Mouse (Mus musculus): Measurements from ENCODE around the gene Lrrc4c.

Lrrc4c gene

DNA sequence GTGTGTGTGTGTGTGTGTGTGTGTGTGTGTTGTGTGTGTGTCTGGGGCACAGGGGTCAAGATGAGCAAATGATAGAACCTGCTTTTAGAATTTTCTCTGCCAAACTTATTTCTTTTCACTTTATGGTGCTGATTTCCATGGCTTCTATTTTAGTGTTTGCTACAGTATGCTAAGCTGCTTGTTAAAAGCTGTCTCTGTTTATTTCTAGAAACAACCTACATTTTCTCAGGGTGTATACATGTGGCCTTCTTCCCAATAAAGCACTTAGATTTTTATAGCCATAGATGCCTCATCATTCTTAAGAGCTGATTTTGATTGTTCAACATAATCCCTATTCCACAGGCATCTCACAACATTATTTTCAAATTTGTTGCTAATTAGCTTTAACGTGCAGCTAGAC is 229.2 kb downstream of the Lrrc4c start:
- no peak for DNase-seq (ENCODE audit: low read depth, low spot score)

DNA sequence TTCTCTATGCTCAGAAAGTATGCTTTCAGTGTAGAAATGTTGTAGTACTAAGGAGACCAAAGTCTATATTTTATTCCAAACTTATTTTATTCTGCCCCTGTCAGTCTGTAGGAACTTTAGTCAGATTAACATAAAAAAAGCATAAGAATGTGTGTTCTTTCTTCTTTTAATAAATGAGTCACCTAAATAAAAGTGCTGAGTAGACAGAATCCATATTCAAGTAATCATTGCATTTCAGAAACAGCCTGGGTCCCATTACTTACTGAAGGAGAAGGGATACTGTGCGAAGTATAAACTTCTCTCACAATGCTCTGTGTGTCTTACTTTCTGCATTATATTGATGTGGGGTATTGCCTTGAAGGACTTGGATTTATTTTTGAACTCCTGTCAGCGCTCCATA is 255.8 kb downstream of the Lrrc4c start:
- no peak for DNase-seq (ENCODE audit: low read depth, low spot score)

DNA sequence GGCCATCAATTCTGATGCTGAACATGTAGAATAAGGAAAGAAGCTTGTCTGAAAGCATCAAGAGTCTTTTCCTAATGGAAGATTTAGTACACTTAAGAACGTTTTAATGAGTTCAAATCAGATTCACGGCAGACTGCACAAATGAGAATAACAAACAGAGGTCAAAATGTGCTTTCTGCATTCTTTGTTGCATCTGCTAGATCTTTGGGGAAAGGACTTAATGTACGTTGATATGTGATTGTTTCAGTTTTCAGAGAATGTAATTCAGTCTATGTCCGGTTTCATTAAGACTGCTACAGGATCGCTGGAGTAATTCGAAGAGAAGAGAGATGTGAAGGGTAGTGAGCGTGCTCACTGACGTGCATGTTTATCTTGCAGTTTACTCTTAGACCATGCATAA is 259.7 kb downstream of the Lrrc4c start:
- no peak for DNase-seq (ENCODE audit: low read depth, low spot score)

DNA sequence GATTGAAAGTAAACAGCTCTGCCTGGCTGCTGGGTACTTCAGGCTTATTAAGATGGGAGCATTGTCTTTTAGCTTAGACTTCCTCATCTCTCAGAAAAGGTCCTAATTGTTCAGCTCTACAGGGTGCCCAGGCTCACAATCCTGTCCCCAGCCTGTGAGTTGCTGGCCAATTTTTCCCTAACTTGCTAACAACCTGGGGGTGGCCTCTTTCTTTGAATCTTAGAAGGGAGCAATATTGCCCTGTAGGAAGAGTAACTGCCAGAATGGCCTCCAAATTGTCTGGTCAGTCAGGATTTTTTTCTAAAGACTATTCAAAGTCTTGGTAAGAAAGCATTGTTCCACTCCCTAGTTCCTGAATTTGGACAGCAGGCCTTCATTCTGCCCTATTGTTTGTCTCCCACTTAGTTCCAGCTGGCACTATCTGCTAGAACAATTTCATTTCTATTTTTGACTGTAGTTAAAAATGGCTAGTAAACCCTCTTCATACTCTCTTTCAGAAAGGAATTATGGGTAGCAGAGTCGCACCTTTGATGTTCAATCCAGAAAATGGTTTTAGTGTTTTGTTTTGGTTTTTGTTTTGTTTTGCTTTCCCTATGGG is 262.3 kb downstream of the Lrrc4c start:
- DNase-seq (ENCODE audit: low read depth, low spot score), result no peak

DNA sequence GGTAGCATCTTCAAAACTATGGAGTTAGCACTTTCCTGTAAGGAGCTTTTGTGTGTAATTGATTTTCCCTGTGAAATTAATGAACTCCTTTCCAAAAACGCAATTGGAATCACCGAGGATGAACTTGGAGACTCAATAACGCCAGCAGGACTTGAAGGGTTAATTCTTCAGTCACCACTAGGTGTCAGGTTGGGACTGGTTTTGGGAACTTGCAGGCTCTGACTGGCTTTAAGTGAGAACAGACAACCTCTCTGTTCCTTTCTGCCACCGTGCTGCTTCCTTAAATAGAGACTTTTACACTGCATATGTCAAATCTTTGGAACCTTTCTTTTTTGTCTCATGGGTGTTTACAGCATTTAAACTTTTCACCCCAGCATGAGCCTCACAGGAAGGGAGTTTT is 267.7 kb downstream of the Lrrc4c start:
- DNase-seq (ENCODE audit: low read depth, low spot score), result no peak

DNA sequence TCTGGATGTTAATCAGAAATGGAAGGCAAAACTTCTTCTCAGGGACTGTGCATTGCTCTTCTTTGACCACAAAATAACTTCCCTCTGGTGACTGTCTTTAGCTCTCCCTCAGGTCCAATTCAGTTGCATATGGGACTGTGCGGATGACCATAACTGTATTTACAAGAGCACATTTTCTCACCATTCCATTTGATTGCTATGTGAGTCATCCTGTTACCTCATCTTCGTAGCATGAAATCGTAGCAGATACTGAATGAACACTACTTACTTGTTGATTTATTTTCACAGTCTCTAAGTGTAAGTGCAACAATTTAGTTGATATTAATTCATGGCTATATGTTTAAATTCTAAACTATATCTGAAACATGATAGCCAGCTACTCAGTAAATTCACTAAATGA is 286.8 kb downstream of the Lrrc4c start:
- DNase-seq (ENCODE audit: low read depth, low spot score), result no peak

DNA sequence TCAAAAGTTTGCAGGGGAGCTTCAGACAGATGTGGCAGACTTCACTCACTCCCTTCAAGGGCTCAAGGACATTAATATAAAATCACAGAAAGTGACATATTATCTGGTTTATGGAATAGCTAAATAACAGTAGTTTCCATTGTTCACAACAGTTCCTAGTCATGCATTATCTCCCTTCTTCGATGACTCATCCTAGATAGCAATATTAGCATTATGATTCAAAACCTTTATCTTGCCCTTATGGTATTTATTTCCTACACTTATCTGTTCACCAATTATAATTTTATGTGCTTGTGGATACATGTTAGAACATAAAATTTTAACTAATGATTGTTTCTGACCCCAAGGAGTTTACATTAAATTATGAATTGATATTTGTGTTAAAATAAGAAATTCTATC is 296.2 kb downstream of the Lrrc4c start:
- no peak for DNase-seq (ENCODE audit: low read depth, low spot score)

DNA sequence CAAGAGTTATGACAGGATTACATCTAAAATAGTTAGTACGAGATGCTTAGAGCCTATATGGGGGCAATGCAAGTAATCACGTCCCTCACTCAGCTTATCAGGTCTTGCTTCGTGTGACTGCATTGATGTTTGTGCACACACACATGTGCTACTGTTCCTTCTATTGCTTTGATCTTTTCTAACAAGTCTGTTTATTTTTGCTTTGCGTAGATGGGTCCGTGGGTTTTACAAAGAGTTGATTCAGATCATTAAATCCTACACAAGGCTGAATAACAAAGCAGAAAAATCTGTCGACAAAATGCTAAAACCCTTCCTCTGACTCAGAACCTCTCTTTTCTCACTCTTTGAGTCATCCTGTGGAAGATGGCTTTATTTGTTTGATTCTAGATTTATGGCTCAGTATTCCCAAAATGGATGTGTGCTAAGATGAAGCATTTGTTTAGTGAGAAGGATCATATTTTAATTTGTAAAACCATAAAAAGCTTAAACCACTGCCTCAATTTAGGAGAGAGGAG is 300.8 kb downstream of the Lrrc4c start:
- no peak for DNase-seq (ENCODE audit: low read depth, low spot score)

DNA sequence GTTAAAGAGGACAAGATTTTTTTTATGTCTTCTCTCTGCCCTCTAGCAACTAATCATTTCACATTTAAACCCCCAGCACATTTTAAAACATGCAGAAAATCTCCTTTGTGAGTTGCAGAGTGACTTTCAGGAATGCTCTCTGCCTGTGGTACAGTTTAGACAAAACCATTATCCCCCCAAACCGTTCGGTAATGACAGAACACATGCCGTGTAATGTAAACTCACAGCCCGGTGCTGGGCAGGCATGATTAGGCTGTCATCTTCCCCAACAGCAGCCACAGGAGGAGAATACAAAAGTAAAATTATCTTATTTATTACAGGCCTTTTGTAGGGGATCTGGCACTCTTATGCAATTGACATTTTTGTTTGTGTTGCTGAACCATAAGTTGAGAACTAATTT is 349.1 kb downstream of the Lrrc4c start:
- no peak for DNase-seq (ENCODE audit: low read depth, low spot score)

DNA sequence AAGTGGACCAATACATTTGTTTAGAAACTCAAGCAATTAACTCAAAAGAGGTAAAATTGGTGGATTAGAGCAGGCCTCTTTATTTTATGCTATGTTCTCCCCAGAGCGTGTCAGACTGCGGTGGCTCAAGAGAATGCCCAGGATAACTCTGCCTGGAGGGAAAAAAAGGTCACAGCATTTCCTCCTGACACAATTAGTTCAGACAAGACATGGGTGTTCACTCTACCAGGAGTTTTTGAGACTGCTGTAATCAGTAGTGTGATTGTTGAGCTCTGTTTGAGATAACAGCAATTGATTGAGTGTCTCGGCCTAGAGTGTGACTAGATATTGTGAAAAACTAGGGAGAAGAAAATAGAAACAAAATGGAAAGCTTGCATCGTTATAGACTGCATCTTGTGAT is 363.8 kb downstream of the Lrrc4c start:
- DNase-seq (ENCODE audit: low read depth, low spot score), result no peak

DNA sequence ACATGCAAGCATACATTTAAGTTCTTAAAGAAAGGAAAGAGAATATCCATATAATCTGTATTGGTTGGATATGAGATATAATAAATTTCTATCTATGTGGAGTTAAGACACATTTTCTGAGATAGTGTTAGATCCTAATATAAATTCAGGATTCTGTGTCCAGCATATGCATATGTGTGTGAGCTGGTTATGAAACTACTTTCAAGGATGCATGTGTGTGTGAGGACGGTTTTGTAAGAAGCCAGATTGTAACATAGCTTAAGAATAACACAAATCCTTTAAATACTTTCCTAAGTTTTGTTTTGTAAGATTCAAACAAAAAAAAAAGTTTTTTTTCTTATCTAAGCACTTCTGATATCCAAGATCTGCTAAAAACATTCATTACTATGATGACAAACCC is 367.4 kb downstream of the Lrrc4c start:
- DNase-seq (ENCODE audit: low read depth, low spot score), result no peak

DNA sequence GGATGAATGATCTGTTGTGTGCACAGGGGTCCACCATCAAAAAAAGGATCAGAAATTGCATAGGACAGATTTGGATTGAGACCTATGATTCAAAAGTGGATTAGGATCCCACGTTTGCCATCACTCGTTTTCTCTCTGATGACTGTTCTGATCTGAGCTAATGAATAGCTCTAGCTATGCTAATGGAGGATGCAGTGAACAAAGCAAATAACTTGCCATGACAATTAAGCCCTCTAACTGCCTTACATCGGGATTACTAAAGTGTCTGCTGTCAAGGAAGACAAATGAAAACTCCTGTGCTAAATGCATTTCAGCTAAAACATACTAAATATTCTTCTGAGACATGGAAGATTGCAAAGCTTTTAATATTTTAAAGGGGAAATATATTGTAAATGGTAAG is 387.0 kb downstream of the Lrrc4c start:
- no peak for DNase-seq (ENCODE audit: low read depth, low spot score)

DNA sequence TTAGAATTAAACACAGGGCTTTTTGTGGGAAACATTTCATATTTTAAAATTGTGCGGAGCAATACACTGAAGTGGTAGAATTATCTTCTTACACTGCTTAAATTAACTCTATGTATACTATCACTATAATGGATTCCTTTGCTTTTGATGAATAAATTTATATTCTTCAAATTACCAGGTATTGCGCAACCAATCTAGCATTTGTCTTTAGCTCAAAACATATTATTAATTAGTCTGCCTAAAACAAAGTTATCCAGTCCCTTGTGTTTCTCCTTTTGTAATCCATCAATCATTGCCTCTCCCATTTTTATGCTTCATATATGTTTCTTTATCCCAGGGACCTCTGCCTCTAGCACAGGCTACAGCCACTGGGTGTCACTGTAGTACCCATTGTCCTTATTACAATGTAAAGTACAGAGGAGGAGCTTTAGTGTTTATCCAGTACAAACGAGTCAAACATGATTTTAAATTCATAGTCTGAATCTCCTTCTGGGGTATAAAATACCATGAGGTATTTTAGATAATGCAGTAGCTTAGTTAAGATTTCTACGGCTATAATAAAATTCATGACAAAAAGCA is 389.9 kb downstream of the Lrrc4c start:
- no peak for DNase-seq (ENCODE audit: low read depth, low spot score)

DNA sequence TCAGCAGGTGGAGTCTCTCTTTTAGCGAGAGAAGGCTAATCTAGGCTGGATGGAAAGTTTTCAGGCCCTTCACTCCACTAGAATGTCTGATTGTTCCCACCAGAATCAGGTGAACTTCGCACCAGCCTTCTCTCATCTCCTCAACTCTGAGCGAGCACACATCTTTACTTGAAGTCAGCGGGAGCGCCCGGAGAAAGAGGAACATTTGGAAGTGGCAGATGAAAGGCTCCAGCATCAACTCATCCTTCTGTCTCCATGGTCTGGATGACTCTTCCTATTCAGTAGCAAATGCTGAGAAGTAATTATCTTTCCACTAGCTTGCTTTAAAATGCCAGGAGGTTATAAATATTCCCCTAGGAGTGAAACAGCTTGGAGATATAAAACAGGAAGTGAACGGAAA is 396.6 kb downstream of the Lrrc4c start:
- no peak for DNase-seq (ENCODE audit: low read depth, low spot score)

DNA sequence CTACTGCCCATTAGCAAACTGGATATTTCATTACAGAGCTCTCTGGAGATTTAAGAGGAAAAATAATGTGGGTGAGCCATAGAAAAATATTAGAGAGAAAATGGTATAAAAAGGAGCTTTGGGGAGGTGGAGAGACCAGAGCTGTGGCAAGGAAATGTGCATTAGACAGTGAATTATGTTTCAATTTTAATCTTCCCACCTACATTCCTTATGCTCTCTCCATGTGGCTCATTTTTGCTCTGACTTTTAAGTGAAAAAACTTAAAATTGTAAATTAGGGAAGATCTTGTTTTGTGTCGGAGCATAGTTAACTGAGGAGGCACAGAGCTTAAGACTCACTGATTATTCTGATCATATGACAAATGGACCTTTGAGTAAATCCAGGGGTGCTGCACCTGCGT is 399.4 kb downstream of the Lrrc4c start:
- DNase-seq (ENCODE audit: low read depth, low spot score), result no peak

DNA sequence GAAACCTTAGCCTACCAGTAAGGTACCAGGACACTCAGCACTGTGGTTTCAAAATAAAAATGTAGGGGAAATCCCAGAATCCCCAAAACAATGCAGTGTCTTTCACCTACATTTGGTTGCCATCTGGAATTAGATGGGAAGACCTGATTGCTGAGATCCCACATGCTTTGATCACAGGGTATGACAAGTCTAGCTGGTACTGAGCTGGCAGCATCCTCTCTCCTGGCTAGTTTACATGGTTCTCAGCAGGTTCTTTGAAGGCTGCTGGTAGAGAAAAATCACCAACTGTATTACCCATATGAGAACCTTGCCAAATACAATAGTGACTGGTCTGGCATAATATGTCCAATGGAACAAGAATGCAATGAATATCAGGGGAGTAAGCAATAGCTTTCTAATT is 405.4 kb downstream of the Lrrc4c start:
- DNase-seq (ENCODE audit: low read depth, low spot score), result no peak

DNA sequence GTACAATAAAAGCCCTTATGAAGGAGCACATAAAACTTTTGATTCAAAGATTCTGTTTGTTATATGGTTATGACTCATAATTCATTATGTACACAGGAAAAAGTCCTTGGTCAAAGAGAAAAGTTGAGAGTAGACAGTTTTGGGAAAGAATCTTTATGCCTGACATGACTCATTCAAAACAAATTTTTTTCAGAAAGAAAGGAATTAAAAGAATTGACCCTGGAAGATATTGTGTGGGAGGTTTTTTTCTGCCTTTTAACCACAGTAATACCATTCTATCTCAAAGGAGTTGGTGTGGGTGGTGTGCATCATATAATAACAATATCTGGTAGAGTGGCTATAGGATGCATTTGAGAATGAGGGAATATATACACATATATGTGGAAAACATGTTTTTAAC is 418.1 kb downstream of the Lrrc4c start:
- DNase-seq (ENCODE audit: low read depth, low spot score), result no peak

DNA sequence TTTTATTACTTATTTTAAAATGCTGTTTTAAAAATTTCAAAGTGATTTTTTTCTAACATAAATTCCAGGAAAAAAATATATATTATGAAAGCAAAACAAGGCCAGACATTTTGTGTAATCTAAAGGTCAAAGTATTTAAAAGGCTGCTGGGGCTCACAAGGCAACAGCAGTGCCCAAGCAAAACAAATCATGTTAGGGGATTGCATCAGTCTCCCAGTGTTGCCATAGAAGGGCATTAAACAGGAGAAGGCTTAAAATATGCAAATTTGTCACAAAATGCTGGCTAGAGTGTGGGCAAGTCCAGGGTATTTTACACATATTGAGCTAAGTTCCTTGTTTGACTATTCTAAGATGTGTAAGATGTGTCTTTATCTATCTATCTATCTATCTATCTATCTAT is 437.1 kb downstream of the Lrrc4c start:
- no peak for DNase-seq (ENCODE audit: low read depth, low spot score)

DNA sequence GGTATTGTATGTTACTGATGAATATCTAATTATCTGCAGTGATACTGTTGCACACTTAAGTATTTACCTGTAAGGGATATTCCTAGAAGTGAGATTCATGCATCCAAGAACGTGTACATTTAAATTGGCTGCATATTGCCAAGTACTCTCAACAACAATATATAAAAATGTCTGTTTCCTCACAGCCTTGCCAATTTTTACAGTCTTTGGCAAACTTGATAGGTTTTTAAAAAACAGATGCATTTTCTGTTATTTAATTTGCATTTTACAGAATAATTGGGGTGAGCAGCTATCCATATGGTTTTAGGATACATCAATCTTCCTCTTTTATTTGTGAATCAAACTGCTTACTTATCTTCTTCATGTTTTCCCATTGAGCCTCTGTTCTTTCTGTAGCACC is 439.7 kb downstream of the Lrrc4c start:
- DNase-seq (ENCODE audit: low read depth, low spot score), result no peak

DNA sequence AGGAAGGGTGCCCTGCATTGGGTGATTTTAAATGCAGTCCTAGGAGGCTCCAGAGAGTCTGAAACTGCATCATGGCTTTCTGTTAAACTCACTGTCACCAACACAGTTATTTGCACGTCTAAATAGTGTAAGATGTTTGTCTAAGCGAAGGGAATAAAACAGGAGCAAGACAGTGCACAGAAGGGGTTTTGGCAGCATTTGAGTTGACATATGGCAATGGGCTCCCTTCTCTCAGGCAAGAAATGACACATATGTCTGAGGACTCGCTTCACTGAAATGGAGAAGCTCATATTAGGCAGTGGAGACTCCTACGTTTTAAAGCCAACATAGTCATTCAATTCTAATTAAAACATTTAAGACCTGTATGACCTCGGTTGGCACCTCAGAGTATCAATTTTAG is 445.6 kb downstream of the Lrrc4c start:
- no peak for DNase-seq (ENCODE audit: low read depth, low spot score)

DNA sequence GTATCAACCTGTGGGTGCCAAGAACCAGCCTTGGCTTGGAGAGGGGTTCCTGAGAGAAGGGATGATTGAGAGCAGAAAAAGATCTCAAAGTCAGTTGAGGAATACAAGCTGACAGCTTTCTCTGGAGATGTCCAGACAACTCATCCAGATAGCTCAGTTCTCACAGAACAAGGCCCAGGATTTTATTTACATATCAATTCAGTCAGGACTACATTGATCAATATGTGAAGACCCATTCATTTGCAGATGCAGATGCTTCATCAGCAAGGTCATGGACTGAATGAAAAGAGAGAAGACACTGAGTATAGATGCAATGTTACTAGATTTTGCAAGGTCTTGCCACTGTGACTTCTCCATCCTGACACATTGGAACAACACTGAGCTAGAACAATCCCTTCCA is 457.4 kb downstream of the Lrrc4c start:
- DNase-seq (ENCODE audit: low read depth, low spot score), result no peak

DNA sequence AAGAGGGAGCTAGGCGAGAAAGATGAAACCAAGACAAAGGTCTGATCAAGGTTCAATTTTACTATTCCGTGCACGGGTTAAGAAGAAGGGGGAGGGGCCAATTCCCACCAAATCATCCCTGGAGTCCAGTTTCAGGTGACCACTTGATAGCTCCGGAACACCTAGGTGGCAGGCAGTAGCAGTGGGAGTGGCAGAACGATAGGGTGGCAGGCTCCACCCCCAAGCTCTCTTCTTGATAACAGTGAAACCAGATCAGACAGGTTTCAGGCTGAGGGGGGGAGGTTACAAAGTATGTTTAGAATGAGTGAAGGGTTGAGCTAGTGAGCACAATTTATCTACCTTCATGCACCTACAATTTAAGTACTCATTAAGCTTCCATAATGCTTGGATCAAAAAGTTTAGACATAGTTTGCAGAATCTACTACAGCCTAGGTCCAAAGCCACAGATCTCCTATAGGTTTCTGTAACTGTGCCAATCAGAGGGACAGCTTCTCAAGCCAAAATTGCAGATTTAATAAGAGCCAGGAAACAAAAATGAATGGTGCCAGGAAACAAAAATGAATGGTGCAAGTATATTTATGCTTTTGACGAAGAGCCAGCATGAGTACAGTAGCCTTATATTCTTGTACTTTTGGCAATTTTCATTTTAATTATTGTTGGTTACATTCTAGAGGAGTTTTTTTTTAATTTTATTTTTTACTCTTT is 478.9 kb downstream of the Lrrc4c start:
- DNase-seq (ENCODE audit: low read depth, low spot score), result no peak

DNA sequence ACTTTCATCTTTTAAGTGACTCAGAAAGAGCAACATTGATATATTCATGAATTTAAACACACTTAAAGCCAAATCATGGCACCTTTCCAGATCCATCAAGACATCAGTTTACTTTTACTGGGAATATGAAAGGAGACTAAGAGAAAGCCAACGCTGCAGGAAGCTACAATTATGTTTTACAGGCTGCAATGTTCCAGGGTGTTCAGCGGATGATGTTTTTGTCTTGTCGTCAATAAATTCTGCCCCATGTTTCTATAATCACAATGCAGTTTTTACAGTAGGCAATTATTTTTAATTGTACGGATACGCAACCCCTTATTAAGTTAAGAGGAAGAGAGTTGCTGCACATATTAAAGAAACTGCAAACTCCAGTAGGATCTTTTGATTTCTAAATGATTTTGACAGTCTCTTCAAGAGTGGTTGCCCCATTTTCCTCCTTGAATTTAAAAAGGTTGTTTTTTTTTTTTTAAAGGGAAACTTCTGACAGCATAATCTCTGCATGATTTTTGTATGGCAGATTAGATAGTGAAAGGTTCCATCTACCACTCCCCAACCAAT is 532.9 kb downstream of the Lrrc4c start:
- DNase-seq (ENCODE audit: low read depth, low spot score), result no peak
